Mouse (Mus musculus) forebrain, embryonic 14.5 days (tissue): ENCODE measurements at regions not wholly inside any gene's neighbourhood (a gene's known extent, or its start where the extent isn't known, plus 50 kb on each side); places are given as distances from the start of the nearest gene placed in this dataset.

Experiments
- ATAC-seq: fragments of 200-750 bp; cut with Nextera tagmentation; 2 replicates; pipeline ENCODE4 v1.8.0; 2017; ENCODE audit warnings: mild to moderate bottlenecking, moderate library complexity
- DNase-seq: peaks from one replicate; pipeline ENCODE4 v3.0.0-alpha.2; 2015; ENCODE audit warnings: low spot score
- H3K27ac ChIP-seq: fragments of 300-500 bp; sonication (generic); 2 replicates; pipeline ENCODE4 v1.5.1; 2014; ENCODE audit warnings: low read depth, mild to moderate bottlenecking, control low read depth, low read length, moderate library complexity
- H3K27me3 ChIP-seq: fragments of 300-500 bp; sonication (generic); replicated peaks from 2 replicates; pipeline ENCODE4 v1.6.1; 2014; ENCODE audit warnings: low read length, control low read depth, mixed read lengths; ENCODE audit not compliant: control insufficient read depth, insufficient read depth
- H3K36me3 ChIP-seq: fragments of 300-500 bp; sonication (generic); 2 replicates; pipeline ENCODE4 v1.6.1; 2014; ENCODE audit warnings: low read length, control low read depth; ENCODE audit not compliant: control insufficient read depth, insufficient read depth
- H3K4me1 ChIP-seq: fragments of 300-500 bp; sonication (generic); 2 replicates; pipeline ENCODE4 v1.6.1; 2014; ENCODE audit warnings: antibody characterized with exemption, low read length, control low read depth; ENCODE audit not compliant: control insufficient read depth, insufficient read depth
- H3K4me2 ChIP-seq: fragments of 300-500 bp; sonication (generic); 2 replicates; pipeline ENCODE4 v1.6.1; 2014; ENCODE audit warnings: mild to moderate bottlenecking, control low read depth, low read length
- H3K4me3 ChIP-seq: fragments of 300-500 bp; sonication (generic); 2 replicates; pipeline ENCODE4 v1.5.1; 2014; ENCODE audit warnings: low read depth, low read length, control low read depth
- H3K9ac ChIP-seq: fragments of 300-500 bp; sonication (generic); 2 replicates; pipeline ENCODE4 v1.6.1; 2014; ENCODE audit warnings: mild to moderate bottlenecking, low read length, control low read depth, moderate library complexity
- H3K9me3 ChIP-seq: fragments of 300-500 bp; sonication (generic); replicated peaks from 2 replicates; pipeline ENCODE4 v1.6.1; 2016; ENCODE audit warnings: low read length, control low read depth, mixed read lengths; ENCODE audit not compliant: control insufficient read depth
- WGBS: fragments of 180-500 bp; shearing (Covaris S2); extraction: QIAGEN DNeasy Blood & Tissue Kit; methylation state at CpG from one replicate; pipeline ENCODE4 v1.1.7; 2014; 5-methylcytosine and 5-hydroxymethylcytosine counted together

GRCm38 (mm10) chr14:19665756-19666155 lies 63.4 kb upstream of the Gm5458 start:
- peak; percentile 14 for DNase-seq
- 36% methylated on average over 4 of the region's 4 CpGs for WGBS

GRCm38 (mm10) chr14:19674046-19674445 lies 71.7 kb upstream of the Gm5458 start:
- DNase-seq = no peak
- Histone ChIP-seq H3K4me1 (no peaks in the 10 kb centered on the region), H3K4me2 (no peak overlapping the region), H3K36me3 (no peaks in the 10 kb centered on the region), H3K4me3 (no peak overlapping the region), H3K9ac (no peak overlapping the region), H3K9me3 (no peaks in the 10 kb centered on the region), H3K27ac (no peak overlapping the region), H3K27me3 (no peaks in the 10 kb centered on the region)
- 74% methylated on average over 2 of the region's 2 CpGs for WGBS
- ATAC-seq = no peak

More at GRCm38 (mm10) chr14:19665756-19666155, 63.4 kb upstream of the Gm5458 start:
- Histone ChIP-seq H3K4me1 (no peaks in the 10 kb centered on the region), H3K9me3 (no peaks in the 10 kb centered on the region), H3K4me2 (no peak overlapping the region), H3K9ac (no peak overlapping the region), H3K4me3 (no peak overlapping the region), H3K27ac (no peak overlapping the region), H3K27me3 (no peaks in the 10 kb centered on the region), H3K36me3 (no peaks in the 10 kb centered on the region)
- no peak for ATAC-seq

- H3K4me1 ChIP-seq = no peaks in the 10 kb centered on the region
- no peak overlapping the region for H3K27ac ChIP-seq
- H3K4me2 ChIP-seq = no peak overlapping the region
- no peaks in the 10 kb centered on the region for H3K27me3 ChIP-seq
- H3K4me3 ChIP-seq = no peak overlapping the region
- DNase-seq (no peak), ATAC-seq (no peak)
- H3K9ac ChIP-seq = no peak overlapping the region
- H3K9me3 ChIP-seq = no peaks in the 10 kb centered on the region
- H3K36me3 ChIP-seq = no peaks in the 10 kb centered on the region
These were observed 62.6 kb upstream of the Nid2 start for GRCm38 (mm10) chr14:19688426-19688825.

GRCm38 (mm10) chr14:19693606-19694005 lies 57.5 kb upstream of the Nid2 start:
- Histone ChIP-seq H3K9ac (no peak overlapping the region), H3K36me3 (no peaks in the 10 kb centered on the region), H3K9me3 (no peaks in the 10 kb centered on the region), H3K4me2 (no peak overlapping the region), H3K4me1 (no peaks in the 10 kb centered on the region), H3K4me3 (no peak overlapping the region), H3K27me3 (no peaks in the 10 kb centered on the region), H3K27ac (no peak overlapping the region)
- 87% methylated on average over 2 of the region's 2 CpGs for WGBS
- no peak for ATAC-seq
- DNase-seq = no peak

GRCm38 (mm10) chr14:19694289-19694688 lies 56.8 kb upstream of the Nid2 start:
- Histone ChIP-seq H3K4me2 (no peak overlapping the region), H3K4me1 (no peaks in the 10 kb centered on the region), H3K27ac (no peak overlapping the region), H3K27me3 (no peaks in the 10 kb centered on the region), H3K9me3 (no peaks in the 10 kb centered on the region), H3K36me3 (no peaks in the 10 kb centered on the region), H3K9ac (no peak overlapping the region), H3K4me3 (no peak overlapping the region)
- ATAC-seq = no peak
- no peak for DNase-seq

GRCm38 (mm10) chr14:19699497-19699896 lies 51.6 kb upstream of the Nid2 start:
- Histone ChIP-seq H3K4me3 (no peak overlapping the region), H3K36me3 (no peaks in the 10 kb centered on the region), H3K27ac (no peak overlapping the region), H3K27me3 (no peaks in the 10 kb centered on the region), H3K9ac (no peak overlapping the region), H3K4me1 (no peaks in the 10 kb centered on the region), H3K4me2 (no peak overlapping the region), H3K9me3 (no peaks in the 10 kb centered on the region)
- DNase-seq (no peak), ATAC-seq (no peak)
- WGBS = 25% methylated on average over 4 of the region's 4 CpGs
